8 mouse cellular contexts compared by ENCODE assay signal in genomic region chr5:123140694-123141554, GRCm38 (mm10). TPM values are rescaled to one million over a fixed set of nuclear protein-coding genes. Genes with fewer than 3 reads are reported as not detected.
DNase-seq lines count a peak whose midpoint lies in the region; ATAC-seq and TF ChIP-seq lines count a peak whose summit lies in the region.

No protein-coding gene starts in this region.

- peaks cover 12% of the 10 kb centered on the region; the same call in 1 of the 2 replicates for H3K36me3 ChIP-seq in ES-E14 (ENCODE audit: control insufficient read depth, insufficient read depth, low read length, poor library complexity, severe bottlenecking)
- H3K36me3 ChIP-seq in forebrain, embryonic 14.5 days (ENCODE audit: control insufficient read depth, insufficient read depth, low read length): peaks cover 19% of the 10 kb centered on the region; the same call in 1 of the 2 replicates
- no peaks in the 10 kb centered on the region for H3K36me3 ChIP-seq in liver, embryonic 16.5 days (ENCODE audit: control insufficient read depth, insufficient read depth)
- H3K36me3 ChIP-seq in neural tube, embryonic 12.5 days: peaks cover 3% of the 10 kb centered on the region
- H3K36me3 ChIP-seq in stomach, postnatal 0 days (ENCODE audit: control insufficient read depth, insufficient read depth, low read length): no peaks in the 10 kb centered on the region

- 0 out of 2 replicates have a peak, but pooled peaks have one; percentile 17 for TF ChIP-seq CTCF in stomach, postnatal 0 days (IDR thresholded peaks at IDR 0.05; ENCODE audit: low read depth)

- peak overlapping the region; percentile 63 to 76 for H3K4me3 ChIP-seq in ES-E14 (ENCODE audit: insufficient read depth in 1 of 2, low read depth in 1 of 2, low read length in 2 of 2, poor library complexity in 1 of 2, severe bottlenecking in 1 of 2)
- peak overlapping the region; percentile 94 for H3K4me3 ChIP-seq in forebrain, embryonic 14.5 days (ENCODE audit: low read depth, low read length)
- peak overlapping the region; percentile 91 for H3K4me3 ChIP-seq in liver, embryonic 16.5 days (ENCODE audit: low read depth, low read length)
- H3K4me3 ChIP-seq in neural tube, embryonic 12.5 days: peak overlapping the region; percentile 99
- peak overlapping the region; percentile 92 for H3K4me3 ChIP-seq in stomach, postnatal 0 days (ENCODE audit: low read depth, low read length)

- intact Hi-C loops in heart, postnatal 14 days (cut with DNase I): no loop called here

- peak overlapping the region; percentile 94; the same call in 1 of the 2 replicates for H3K27ac ChIP-seq in ES-E14 (ENCODE audit: insufficient read depth, low read depth, low read length, poor library complexity, severe bottlenecking)
- peak overlapping the region; percentile 100 for H3K27ac ChIP-seq in forebrain, embryonic 14.5 days (ENCODE audit: low read depth, low read length)
- peak overlapping the region; percentile 98 for H3K27ac ChIP-seq in liver, embryonic 16.5 days (ENCODE audit: low read length)
- peak overlapping the region; percentile 98 for H3K27ac ChIP-seq in neural tube, embryonic 12.5 days
- H3K27ac ChIP-seq in stomach, postnatal 0 days (replicated peaks): peak overlapping the region; percentile 100

- under 1% methylated on average over 31 of the region's 31 CpGs for WGBS in forebrain, embryonic 14.5 days
- under 1% methylated on average over 31 of the region's 31 CpGs for WGBS in large intestine, adult 2 months
- WGBS in liver, embryonic 16.5 days (ENCODE audit: insufficient replicate concordance): under 1% methylated on average over 31 of the region's 31 CpGs
- under 1% methylated on average over 31 of the region's 31 CpGs for WGBS in neural tube, embryonic 12.5 days
- WGBS in stomach, postnatal 0 days: under 1% methylated on average over 31 of the region's 31 CpGs

- H3K4me2 ChIP-seq in forebrain, embryonic 14.5 days (ENCODE audit: low read length): peak overlapping the region; percentile 90
- H3K4me2 ChIP-seq in liver, embryonic 16.5 days (ENCODE audit: low read depth, low read length): peak overlapping the region; percentile 100
- H3K4me2 ChIP-seq in neural tube, embryonic 12.5 days (replicated peaks): peak overlapping the region; percentile 100
- peak overlapping the region; percentile 100 for H3K4me2 ChIP-seq in stomach, postnatal 0 days (replicated peaks; ENCODE audit: low read depth)

- no peak for DNase-seq in ES-E14 (ENCODE audit: low read depth, low spot score)
- peak; percentile 91 for DNase-seq in cerebellum, adult 11 months
- DNase-seq in forebrain, embryonic 14.5 days (ENCODE audit: low spot score): peak; percentile 98
- DNase-seq in heart, postnatal 14 days: peak; percentile 89 to 91
- peak; percentile 88 for DNase-seq in large intestine, adult 2 months (ENCODE audit: low read depth, low spot score)
- peak; percentile 90 for DNase-seq in stomach, postnatal 0 days (ENCODE audit: low spot score)

- TF ChIP-seq EP300 in stomach, postnatal 0 days (optimal IDR thresholded peaks at IDR 0.05): peak; percentile 85

- in situ Hi-C loops in ES-E14 (cut with MboI; ENCODE audit: low sequenced_read_pairs in 2 of 2, unreplicated experiment in 2 of 2): no loop called here

- no peaks in the 10 kb centered on the region for H3K27me3 ChIP-seq in forebrain, embryonic 14.5 days (replicated peaks; ENCODE audit: control insufficient read depth, insufficient read depth, low read length)
- H3K27me3 ChIP-seq in liver, embryonic 16.5 days (ENCODE audit: control insufficient read depth, insufficient read depth, low read depth, low read length): no peaks in the 10 kb centered on the region
- no peaks in the 10 kb centered on the region for H3K27me3 ChIP-seq in neural tube, embryonic 12.5 days (replicated peaks)
- H3K27me3 ChIP-seq in stomach, postnatal 0 days (ENCODE audit: control insufficient read depth, insufficient read depth, low read length): no peaks in the 10 kb centered on the region

- H3K9me3 ChIP-seq in ES-E14 (ENCODE audit: control insufficient read depth, insufficient read depth, low read depth, low read length): no peaks in the 10 kb centered on the region
- H3K9me3 ChIP-seq in forebrain, embryonic 14.5 days (replicated peaks; ENCODE audit: control insufficient read depth, low read length): no peaks in the 10 kb centered on the region
- H3K9me3 ChIP-seq in liver, embryonic 16.5 days (replicated peaks; ENCODE audit: control insufficient read depth, low read length): no peaks in the 10 kb centered on the region
- H3K9me3 ChIP-seq in neural tube, embryonic 12.5 days: no peaks in the 10 kb centered on the region
- no peaks in the 10 kb centered on the region for H3K9me3 ChIP-seq in stomach, postnatal 0 days (ENCODE audit: control insufficient read depth, low read length)

- H3K9ac ChIP-seq in ES-E14 (ENCODE audit: insufficient read depth, low read depth, low read length, poor library complexity, severe bottlenecking): peak overlapping the region; percentile 90
- peak overlapping the region; percentile 100 for H3K9ac ChIP-seq in forebrain, embryonic 14.5 days (ENCODE audit: low read length)
- peak overlapping the region; percentile 98 for H3K9ac ChIP-seq in liver, embryonic 16.5 days (ENCODE audit: low read depth, low read length)
- peak overlapping the region; percentile 100 for H3K9ac ChIP-seq in neural tube, embryonic 12.5 days
- peak overlapping the region; percentile 98 for H3K9ac ChIP-seq in stomach, postnatal 0 days (ENCODE audit: low read length)

- peak; percentile 72 for ATAC-seq in forebrain, embryonic 14.5 days
- peak; percentile 50 for ATAC-seq in liver, embryonic 16.5 days (ENCODE audit: low read depth)
- ATAC-seq in neural tube, embryonic 12.5 days (ENCODE audit: low FRiP score, low read depth): peak; percentile 46
- ATAC-seq in stomach, postnatal 0 days (ENCODE audit: low FRiP score, low TSS enrichment): peak; percentile 36

- H3K4me1 ChIP-seq in ES-E14 (ENCODE audit: control insufficient read depth in 2 of 2, insufficient read depth in 2 of 2, low read length in 2 of 2, poor library complexity in 1 of 2): peaks cover 6 to 8% of the 10 kb centered on the region in 2 experiments; a peak in 2 of 4 replicates
- peaks cover 33% of the 10 kb centered on the region for H3K4me1 ChIP-seq in forebrain, embryonic 14.5 days (ENCODE audit: control insufficient read depth, insufficient read depth, low read length)
- H3K4me1 ChIP-seq in liver, embryonic 16.5 days (ENCODE audit: control insufficient read depth, low read depth, low read length): peaks cover 58% of the 10 kb centered on the region
- peaks cover 45% of the 10 kb centered on the region for H3K4me1 ChIP-seq in neural tube, embryonic 12.5 days
- H3K4me1 ChIP-seq in stomach, postnatal 0 days (replicated peaks; ENCODE audit: control insufficient read depth, insufficient read depth): peaks cover 9% of the 10 kb centered on the region

TF ChIP-seq in ES-E14, 5 proteins besides CTCF, POLR2A, EP300 and RAD21:
- 0 out of 2 replicates have a peak, but pooled peaks have one; percentile 6 for TF ChIP-seq MAFK (IDR thresholded peaks at IDR 0.05; ENCODE audit: insufficient read depth, low read depth, low read length)
- TF ChIP-seq ZC3H11A (IDR thresholded peaks at IDR 0.05; ENCODE audit: borderline replicate concordance, low read depth, low read length): no peak
- TF ChIP-seq HCFC1 (IDR thresholded peaks at IDR 0.05; ENCODE audit: borderline replicate concordance, insufficient read depth, low read length): no peak
- TF ChIP-seq ZNF384 (IDR thresholded peaks at IDR 0.05; ENCODE audit: low read depth, low read length): no peak
- TF ChIP-seq CHD2 (IDR thresholded peaks at IDR 0.05; ENCODE audit: low read depth, low read length): 0 out of 2 replicates have a peak, but pooled peaks have one; percentile 40
TF ChIP-seq in ES-E14: peak in this region for 2.

RNA-seq across cellular contexts. Expression of gene Setd1b, which starts 1.1 kb away (rescaled TPM):
- total RNA-seq in ES-E14 (2012; rRNA removed): 7.6 and 9.8 TPM in 2 replicates
- 8.6 and 11.6 TPM in 2 replicates for polyA plus RNA-seq in forebrain, embryonic 14.5 days (2014; fragmentation: Nextera tagmentation; extraction: Ambion mirVana)
- total RNA-seq in heart, postnatal 14 days (2021): 10 to 100 TPM; 18.1 to 21.3 TPM
- 5.3 and 7.3 TPM in 2 replicates for polyA plus RNA-seq in large intestine, adult 2 months (2012; rRNA removed)
- 3.5 and 4.1 TPM in 2 replicates for polyA plus RNA-seq in liver, embryonic 16.5 days (2015; fragmentation: Nextera tagmentation; extraction: Ambion mirVana)
- polyA plus RNA-seq in neural tube, embryonic 12.5 days (2016; fragmentation: Nextera tagmentation; extraction: Ambion mirVana): 12.9 and 13.0 TPM in 2 replicates
- 4.5 and 4.7 TPM in 2 replicates for polyA plus RNA-seq in stomach, postnatal 0 days (2015; fragmentation: Nextera tagmentation; extraction: Ambion mirVana)

RNA-seq across cellular contexts. Expression of gene Rhof, which starts 8.4 kb away (rescaled TPM):
- total RNA-seq in ES-E14 (2012; rRNA removed): 2.3 and 2.5 TPM in 2 replicates
- 6.8 and 10.5 TPM in 2 replicates for polyA plus RNA-seq in forebrain, embryonic 14.5 days (2014; fragmentation: Nextera tagmentation; extraction: Ambion mirVana)
- total RNA-seq in heart, postnatal 14 days (2021): under 1 TPM; 0.48 to 0.61 TPM
- polyA plus RNA-seq in large intestine, adult 2 months (2012; rRNA removed): 52.1 and 55.0 TPM in 2 replicates
- polyA plus RNA-seq in liver, embryonic 16.5 days (2015; fragmentation: Nextera tagmentation; extraction: Ambion mirVana): 1.7 and 2.3 TPM in 2 replicates
- 2.4 and 2.9 TPM in 2 replicates for polyA plus RNA-seq in neural tube, embryonic 12.5 days (2016; fragmentation: Nextera tagmentation; extraction: Ambion mirVana)
- polyA plus RNA-seq in stomach, postnatal 0 days (2015; fragmentation: Nextera tagmentation; extraction: Ambion mirVana): 18.6 and 22.3 TPM in 2 replicates

RNA-seq across cellular contexts. Expression of gene Psmd9, which starts 28.3 kb away (rescaled TPM):
- 22.9 and 27.0 TPM in 2 replicates for total RNA-seq in ES-E14 (2012; rRNA removed)
- 52.5 and 63.5 TPM in 2 replicates for polyA plus RNA-seq in forebrain, embryonic 14.5 days (2014; fragmentation: Nextera tagmentation; extraction: Ambion mirVana)
- total RNA-seq in heart, postnatal 14 days (2021): 10 to 100 TPM; 17.8 to 18.0 TPM
- polyA plus RNA-seq in large intestine, adult 2 months (2012; rRNA removed): 22.0 and 25.6 TPM in 2 replicates
- polyA plus RNA-seq in liver, embryonic 16.5 days (2015; fragmentation: Nextera tagmentation; extraction: Ambion mirVana): 63.8 and 73.2 TPM in 2 replicates
- polyA plus RNA-seq in neural tube, embryonic 12.5 days (2016; fragmentation: Nextera tagmentation; extraction: Ambion mirVana): 74.1 and 77.7 TPM in 2 replicates
- polyA plus RNA-seq in stomach, postnatal 0 days (2015; fragmentation: Nextera tagmentation; extraction: Ambion mirVana): 48.6 and 51.4 TPM in 2 replicates

RNA-seq across cellular contexts. Expression of gene Hpd, which starts 41.6 kb away (rescaled TPM):
- total RNA-seq in ES-E14 (2012; rRNA removed): not detected in 2 replicates
- not detected in 2 replicates for polyA plus RNA-seq in forebrain, embryonic 14.5 days (2014; fragmentation: Nextera tagmentation; extraction: Ambion mirVana)
- total RNA-seq in heart, postnatal 14 days (2021): under 1 TPM in 1 of 2 experiments, not detected in 1; 0.41 TPM
- polyA plus RNA-seq in large intestine, adult 2 months (2012; rRNA removed): 42.3 and 60.9 TPM in 2 replicates
- 110 and 129 TPM in 2 replicates for polyA plus RNA-seq in liver, embryonic 16.5 days (2015; fragmentation: Nextera tagmentation; extraction: Ambion mirVana)
- polyA plus RNA-seq in neural tube, embryonic 12.5 days (2016; fragmentation: Nextera tagmentation; extraction: Ambion mirVana): not detected in 2 replicates
- 0.69 and 0.99 TPM in 2 replicates for polyA plus RNA-seq in stomach, postnatal 0 days (2015; fragmentation: Nextera tagmentation; extraction: Ambion mirVana)
